In genomic region chr17:44618175-44618574, GRCm38 (mm10) we compare ENCODE assay signal across 8 mouse cellular contexts.
DNase-seq lines count a peak whose midpoint lies in the region; ATAC-seq lines count a peak whose summit lies in the region.

No protein-coding gene starts in this region.

- peak; percentile 43 for DNase-seq in ZHBTc4 (ENCODE audit: low read depth, low spot score)
- peak; percentile 38 to 47 for DNase-seq in cerebellum, postnatal 10 days
- peak; percentile 75 for DNase-seq in gastrocnemius, adult 18-20 months (ENCODE audit: low spot score)
- peak; percentile 45 to 86 for DNase-seq in left cerebral cortex, adult 8-10 months (ENCODE audit: low spot score in 2 of 2)
- peak; percentile 70 for DNase-seq in right cerebral cortex, postnatal 14 days
- DNase-seq in thymus, postnatal 36 days, result no peak

- peak overlapping the region; percentile 33; the same call in 1 of the 2 replicates for H3K4me2 ChIP-seq in hindbrain, embryonic 15.5 days

- no peaks in the 10 kb centered on the region for H3K27me3 ChIP-seq in hindbrain, embryonic 15.5 days

- peaks cover 19% of the 10 kb centered on the region for H3K4me1 ChIP-seq in hindbrain, embryonic 15.5 days (replicated peaks)

- WGBS in hindbrain, embryonic 15.5 days, result 65% methylated on average over 10 of the region's 10 CpGs

- H3K4me3 ChIP-seq in hindbrain, embryonic 15.5 days, result no peak overlapping the region

- H3K27ac ChIP-seq in hindbrain, embryonic 15.5 days (replicated peaks), result 0 out of 2 replicates have a peak overlapping the region, but pooled peaks have one; percentile 31

- no peak overlapping the region for H3K9ac ChIP-seq in hindbrain, embryonic 15.5 days

- ATAC-seq in hindbrain, embryonic 15.5 days (ENCODE audit: low FRiP score, low read depth), result no peak; the same call in 1 of the 2 replicates
- ATAC-seq in erythroblast, adult 5-6 weeks (replicated peaks; ENCODE audit: low FRiP score, poor library complexity, severe bottlenecking), result no peak

- H3K9me3 ChIP-seq in hindbrain, embryonic 15.5 days, result no peaks in the 10 kb centered on the region

- H3K36me3 ChIP-seq in hindbrain, embryonic 15.5 days, result no peaks in the 10 kb centered on the region

Comparison
In these comparisons a context has a peak if more than half of its experiments do, and no peak if none do; other contexts are left out.
1. DNase-seq: peak in ZHBTc4 (single experiment), cerebellum, postnatal 10 days (2 of 2), gastrocnemius, adult 18-20 months (single experiment), left cerebral cortex, adult 8-10 months (2 of 2) and right cerebral cortex, postnatal 14 days (single experiment); none in thymus, postnatal 36 days (0 of 2).